Mouse (Mus musculus) left cerebral cortex, postnatal 4 days (tissue): ENCODE results near the gene Scarf1. TPM values are rescaled to one million over a fixed set of nuclear protein-coding genes. Genes with fewer than 3 reads are reported as not detected.
A peak's percentile ranks its signal among the peaks of the same experiment; 100 is the strongest.

Experiments
- microRNA-seq: library from miRNA; unstranded; fragments of <30 nt; microRNA quantifications from one replicate; pipeline ENCODE4 v1.2.0, GENCODE M21; 2022
- total RNA-seq, 2 experiments: library from RNA; stranded (reverse); gene quantifications; 2 replicates each; pipeline ENCODE4 v1.2.3; 2021

The Scarf1 gene
- total RNA-seq, 2 experiments from 2014 or later, result 3.0 to 3.5 TPM

Small RNA genes lying within 50 kb of the gene (microRNA-seq; reads per million reads assigned to microRNA genes)
- gene Mir22 (10,790 reads per million, percentile 95 among the genes with 10 or more reads in this experiment), gene Mir3971 (not detected)

Other genes starting within 250 kb of the Scarf1 start
- gene Rpa1, start 165.2 kb upstream of the Scarf1 start, total RNA-seq, result 10 to 100 TPM; 43.4 to 48.8 TPM
- 10 to 100 TPM; 18.9 to 19.1 TPM for gene Smyd4, start 165.1 kb upstream of the Scarf1 start, total RNA-seq
- gene Serpinf1, start 90.8 kb upstream of the Scarf1 start, total RNA-seq, result 10 to 100 TPM; 15.1 to 19.9 TPM
- under 1 TPM in 1 of 2 experiments, not detected in 1; 0.26 TPM for gene Serpinf2, start 73.9 kb upstream of the Scarf1 start, total RNA-seq
- gene Wdr81, start 58.8 kb upstream of the Scarf1 start, total RNA-seq, result 10 to 100 TPM; 17.6 to 19.1 TPM
- under 1 TPM; 0.80 to 0.95 TPM for gene Tlcd2, start 51.8 kb upstream of the Scarf1 start, total RNA-seq
- 100 to 1,000 TPM; 136 to 137 TPM for gene Prpf8, start 26.7 kb upstream of the Scarf1 start, total RNA-seq
- gene Rilp, start 3.4 kb upstream of the Scarf1 start, total RNA-seq, result 1 to 10 TPM; 1.8 to 1.9 TPM
- 10 to 100 TPM; 43.5 to 51.1 TPM for gene Slc43a2, start 18.2 kb downstream of the Scarf1 start, total RNA-seq
- 100 to 1,000 TPM; 249 to 259 TPM for gene Pitpna, start 74.6 kb downstream of the Scarf1 start, total RNA-seq
- gene Inpp5k, start 117.4 kb downstream of the Scarf1 start, total RNA-seq, result 10 to 100 TPM; 45.5 to 47.2 TPM
- gene Myo1c, start 137.0 kb downstream of the Scarf1 start, total RNA-seq, result 10 to 100 TPM; 38.1 to 41.0 TPM
- gene Crk, start 165.7 kb downstream of the Scarf1 start, total RNA-seq, result 100 to 1,000 TPM; 118 to 119 TPM
- gene Ywhae, start 219.3 kb downstream of the Scarf1 start, total RNA-seq, result 1,000 to 10,000 TPM; 1,671 to 1,788 TPM